Mouse (Mus musculus) midbrain, embryonic 15.5 days (tissue): ENCODE measurements around the gene Klhl8. TPM values are rescaled to one million over a fixed set of nuclear protein-coding genes. Genes with fewer than 3 reads are reported as not detected.

Experiments
- ATAC-seq: fragments of 200-750 bp; cut with Nextera tagmentation; replicated peaks from 2 replicates; pipeline ENCODE4 v1.8.0; 2017; ENCODE audit warnings: moderate TSS enrichment
- H3K27ac ChIP-seq: fragments of 300-500 bp; sonication (generic); 2 replicates; pipeline ENCODE4 v1.5.1; 2015; ENCODE audit warnings: mild to moderate bottlenecking, inconsistent platforms
- H3K27me3 ChIP-seq: fragments of 300-500 bp; sonication (generic); replicated peaks from 2 replicates; pipeline ENCODE4 v1.6.1; 2015; ENCODE audit warnings: inconsistent platforms
- H3K36me3 ChIP-seq: fragments of 300-500 bp; sonication (generic); replicated peaks from 2 replicates; pipeline ENCODE4 v1.6.1; 2015; ENCODE audit warnings: inconsistent platforms
- H3K4me1 ChIP-seq: fragments of 300-500 bp; sonication (generic); 2 replicates; pipeline ENCODE4 v1.6.1; 2015; ENCODE audit warnings: inconsistent platforms
- H3K4me2 ChIP-seq: fragments of 300-500 bp; sonication (generic); 2 replicates; pipeline ENCODE4 v1.6.1; 2015; ENCODE audit warnings: inconsistent platforms, mild to moderate bottlenecking, moderate library complexity
- H3K4me3 ChIP-seq: fragments of 300-500 bp; sonication (generic); 2 replicates; pipeline ENCODE4 v1.5.1; 2015; ENCODE audit warnings: mild to moderate bottlenecking, inconsistent platforms
- H3K9ac ChIP-seq: fragments of 300-500 bp; sonication (generic); 2 replicates; pipeline ENCODE4 v1.6.1; 2015; ENCODE audit warnings: mild to moderate bottlenecking, inconsistent platforms
- H3K9me3 ChIP-seq: fragments of 300-500 bp; sonication (generic); 2 replicates; pipeline ENCODE4 v1.6.1; 2016; ENCODE audit warnings: inconsistent platforms
- WGBS: fragments of 180-500 bp; shearing (Covaris S2); methylation state at CpG from one replicate; pipeline ENCODE4 v1.1.7; 2015; ENCODE audit warnings: mixed read lengths; 5-methylcytosine and 5-hydroxymethylcytosine counted together
- polyA plus RNA-seq: library from polyadenylated mRNA; unstranded; fragments of >200 nt; fragmentation: Nextera tagmentation; extraction: Ambion mirVana; gene quantifications from 2 replicates; pipeline ENCODE4 v1.2.1, GENCODE M21; 2015

The Klhl8 gene
- polyA plus RNA-seq, 1 experiment from 2014 or later, result 46.4 TPM

- H3K27ac ChIP-seq, result no peak overlapping the region
- H3K4me3 ChIP-seq, result no peak overlapping the region
- H3K4me1 ChIP-seq, result peaks cover 14% of the 10 kb centered on the region
- H3K9me3 ChIP-seq, result no peaks in the 10 kb centered on the region
- H3K4me2 ChIP-seq, result no peak overlapping the region
- no peak for ATAC-seq
- no peaks in the 10 kb centered on the region for H3K36me3 ChIP-seq
- WGBS, result 66% methylated on average over 4 of the region's 4 CpGs
- H3K9ac ChIP-seq, result no peak overlapping the region
- no peaks in the 10 kb centered on the region for H3K27me3 ChIP-seq
Measured at GRCm38 (mm10) chr5:103913150-103913549, 2.1 kb upstream of the Klhl8 start.

GRCm38 (mm10) chr5:103911555-103911954, 496 bp upstream of the Klhl8 start:
- Histone ChIP-seq H3K9me3 (no peaks in the 10 kb centered on the region), H3K9ac (no peak overlapping the region), H3K4me3 (peak overlapping the region; percentile 86; the same call in 1 of the 2 replicates), H3K4me1 (peaks cover 10% of the 10 kb centered on the region), H3K4me2 (peak overlapping the region; percentile 58), H3K27ac (no peak overlapping the region), H3K36me3 (no peaks in the 10 kb centered on the region), H3K27me3 (no peaks in the 10 kb centered on the region)
- WGBS, result 86% methylated on average over 5 of the region's 5 CpGs
- peak; percentile 9 for ATAC-seq

DNA sequence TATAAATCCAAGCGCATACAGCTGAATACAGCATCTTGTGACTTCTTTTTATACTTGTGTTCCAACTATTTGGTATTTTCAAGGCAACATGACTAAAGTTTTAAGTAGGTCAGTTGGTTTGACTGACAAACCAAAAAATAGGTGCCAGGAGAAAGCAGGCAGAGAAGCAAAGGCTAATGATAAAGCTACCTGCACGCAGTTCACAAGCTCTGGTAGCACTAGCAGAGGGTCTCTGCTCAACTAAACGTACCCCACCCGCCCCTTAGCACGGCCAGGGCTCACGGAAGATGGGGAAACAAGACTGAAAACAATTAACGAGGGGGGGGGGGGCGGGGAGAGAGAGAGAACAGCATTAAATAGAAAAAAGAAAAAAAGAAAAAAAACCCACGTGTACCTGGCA, 903 bp downstream of the Klhl8 start:
- H3K4me1 ChIP-seq, result peaks cover 10% of the 10 kb centered on the region
- H3K9me3 ChIP-seq, result no peaks in the 10 kb centered on the region
- H3K36me3 ChIP-seq, result no peaks in the 10 kb centered on the region
- peak overlapping the region; percentile 86 for H3K4me3 ChIP-seq
- H3K27me3 ChIP-seq, result no peaks in the 10 kb centered on the region
- H3K27ac ChIP-seq, result no peak overlapping the region
- peak; percentile 14; the same call in 1 of the 2 replicates for ATAC-seq
- peak overlapping the region; percentile 58 for H3K4me2 ChIP-seq
- WGBS, result 13% methylated on average over 8 of the region's 9 CpGs
- H3K9ac ChIP-seq, result peak overlapping the region; percentile 88

DNA sequence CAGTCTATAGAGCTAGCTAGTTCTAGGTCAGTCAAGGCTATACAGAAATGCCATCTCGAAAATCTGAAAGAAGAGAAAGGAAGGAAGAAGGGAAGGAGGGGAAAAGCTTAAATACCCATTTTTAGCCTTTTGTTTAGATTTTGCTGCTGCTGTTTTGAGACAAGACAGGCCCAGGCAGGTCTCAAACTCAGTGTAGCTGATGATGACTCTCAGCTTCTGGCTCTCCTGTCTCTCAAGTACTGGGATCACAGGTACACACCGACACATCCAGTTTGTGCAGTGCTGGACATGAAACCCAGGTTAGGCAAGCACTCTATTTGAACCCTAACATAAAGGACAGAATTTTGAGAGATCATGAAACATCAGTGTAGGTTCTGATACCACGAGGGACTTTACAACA, 1.6 kb downstream of the Klhl8 start:
- Histone ChIP-seq H3K9me3 (no peaks in the 10 kb centered on the region), H3K27ac (no peak overlapping the region), H3K4me2 (no peak overlapping the region), H3K9ac (no peak overlapping the region), H3K27me3 (no peaks in the 10 kb centered on the region), H3K4me3 (no peak overlapping the region), H3K4me1 (peaks cover 10% of the 10 kb centered on the region), H3K36me3 (no peaks in the 10 kb centered on the region)
- 84% methylated on average over 3 of the region's 3 CpGs for WGBS
- ATAC-seq, result no peak

DNA sequence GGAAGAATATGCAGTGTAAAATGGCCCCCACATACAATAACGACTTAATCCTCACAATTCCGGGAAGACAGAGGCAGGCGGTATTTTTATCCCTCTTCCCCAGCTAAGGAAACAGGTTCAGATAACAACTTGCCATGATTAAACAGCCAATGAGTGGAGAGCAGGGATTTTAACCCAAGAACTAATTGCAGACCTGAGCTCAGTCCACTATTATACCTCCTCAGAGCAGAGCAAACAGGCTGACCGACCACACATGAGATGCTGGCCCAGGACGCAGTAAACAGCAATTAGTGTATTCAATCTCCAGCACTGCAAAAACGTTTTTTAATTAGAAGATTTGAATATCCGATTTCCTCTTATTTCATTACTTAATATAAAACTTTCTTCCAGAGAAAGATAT, 2.2 kb downstream of the Klhl8 start:
- H3K4me1 ChIP-seq, result peaks cover 10% of the 10 kb centered on the region
- no peaks in the 10 kb centered on the region for H3K27me3 ChIP-seq
- no peak overlapping the region for H3K27ac ChIP-seq
- H3K4me2 ChIP-seq, result no peak overlapping the region
- H3K4me3 ChIP-seq, result no peak overlapping the region
- WGBS, result 50% methylated on average over 7 of the region's 7 CpGs
- no peak for ATAC-seq
- H3K36me3 ChIP-seq, result no peaks in the 10 kb centered on the region
- no peaks in the 10 kb centered on the region for H3K9me3 ChIP-seq
- no peak overlapping the region for H3K9ac ChIP-seq

DNA sequence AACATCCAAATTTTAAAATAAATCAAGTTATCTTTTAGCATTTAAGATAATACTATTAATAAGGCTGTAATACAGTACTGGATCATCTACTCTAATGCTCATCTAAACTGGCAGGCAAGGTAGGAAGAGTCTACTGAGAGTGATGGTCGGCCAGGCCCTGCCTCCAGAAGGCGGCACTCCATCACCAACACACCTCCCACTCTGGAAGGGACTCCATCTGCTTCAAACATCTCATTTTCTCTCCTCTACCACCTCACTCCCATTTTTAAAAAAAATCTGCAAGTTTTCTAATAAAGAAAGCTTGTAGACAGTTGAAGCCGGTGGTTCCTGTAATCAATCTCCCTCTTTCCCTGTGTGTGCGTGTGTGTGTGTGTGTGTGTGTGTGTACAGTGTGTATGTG, 3.2 kb downstream of the Klhl8 start:
- Histone ChIP-seq H3K36me3 (no peaks in the 10 kb centered on the region), H3K4me2 (no peak overlapping the region), H3K27ac (no peak overlapping the region), H3K27me3 (no peaks in the 10 kb centered on the region), H3K9me3 (no peaks in the 10 kb centered on the region), H3K4me1 (peaks cover 10% of the 10 kb centered on the region), H3K4me3 (no peak overlapping the region), H3K9ac (no peak overlapping the region)
- WGBS, result 86% methylated on average over 4 of the region's 4 CpGs
- no peak for ATAC-seq

DNA sequence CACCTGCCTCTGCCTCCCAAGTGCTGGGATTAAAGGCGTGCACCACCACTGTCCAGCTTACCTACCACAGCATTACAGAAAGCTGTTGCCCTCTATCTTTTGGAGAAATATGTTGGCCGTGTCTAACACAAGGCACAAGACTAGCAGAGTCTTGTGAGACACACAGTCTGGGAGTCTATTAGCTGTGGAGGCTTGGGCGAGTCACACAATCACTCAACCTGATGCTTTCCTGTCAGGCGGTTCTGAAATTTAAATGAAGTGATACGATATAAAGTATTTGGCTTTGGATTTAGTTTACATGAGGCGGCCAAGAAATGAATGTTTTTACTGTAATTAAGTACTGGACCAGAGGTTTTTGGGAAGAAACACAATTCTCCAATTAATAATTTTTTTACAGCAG, 4.9 kb downstream of the Klhl8 start:
- no peak overlapping the region for H3K4me3 ChIP-seq
- no peak overlapping the region for H3K9ac ChIP-seq
- H3K27me3 ChIP-seq, result no peaks in the 10 kb centered on the region
- ATAC-seq, result no peak
- WGBS, result 93% methylated on average over 6 of the region's 6 CpGs
- no peaks in the 10 kb centered on the region for H3K36me3 ChIP-seq
- no peak overlapping the region for H3K4me2 ChIP-seq
- H3K27ac ChIP-seq, result no peak overlapping the region
- H3K9me3 ChIP-seq, result no peaks in the 10 kb centered on the region
- peaks cover 10% of the 10 kb centered on the region for H3K4me1 ChIP-seq

DNA sequence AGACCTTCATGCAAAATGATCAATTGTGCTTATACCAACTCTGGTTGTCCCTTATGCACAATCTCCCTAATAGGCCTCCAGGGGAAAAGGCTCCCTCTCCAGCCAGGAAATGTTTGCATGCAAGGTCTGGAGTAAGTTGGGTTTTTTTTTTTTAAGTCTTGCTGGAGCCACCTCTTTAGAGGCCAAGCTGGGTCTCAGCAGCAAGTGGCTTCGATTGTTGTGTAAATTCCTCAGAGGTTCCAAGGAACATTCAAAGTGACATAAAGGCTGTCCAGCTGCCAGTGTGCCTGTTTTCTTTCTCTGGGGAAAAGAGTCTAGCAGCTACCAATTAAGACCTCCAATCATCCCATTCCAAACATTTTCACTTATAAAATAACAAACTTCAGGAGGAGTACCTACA, 12.7 kb downstream of the Klhl8 start:
- Histone ChIP-seq H3K9ac (no peak overlapping the region), H3K4me3 (no peak overlapping the region), H3K27me3 (no peaks in the 10 kb centered on the region), H3K4me2 (no peak overlapping the region), H3K4me1 (0 out of 2 replicates have a peak, but pooled peaks cover 2% of the 10 kb centered on the region), H3K9me3 (no peaks in the 10 kb centered on the region), H3K36me3 (no peaks in the 10 kb centered on the region), H3K27ac (no peak overlapping the region)
- WGBS, result 0% methylated on average over 1 of the region's 1 CpGs
- no peak for ATAC-seq

GRCm38 (mm10) chr5:103889766-103890165, 21.3 kb downstream of the Klhl8 start:
- 72% methylated on average over 15 of the region's 15 CpGs for WGBS
- Histone ChIP-seq H3K4me2 (no peak overlapping the region), H3K4me3 (no peak overlapping the region), H3K27ac (no peak overlapping the region), H3K4me1 (no peaks in the 10 kb centered on the region), H3K27me3 (no peaks in the 10 kb centered on the region), H3K9me3 (no peaks in the 10 kb centered on the region), H3K36me3 (no peaks in the 10 kb centered on the region), H3K9ac (no peak overlapping the region)
- ATAC-seq, result no peak

- ATAC-seq, result no peak
- 97% methylated on average over 4 of the region's 4 CpGs for WGBS
- Histone ChIP-seq H3K27me3 (no peaks in the 10 kb centered on the region), H3K4me2 (no peak overlapping the region), H3K27ac (no peak overlapping the region), H3K36me3 (peaks cover 8% of the 10 kb centered on the region; the same call in 1 of the 2 replicates), H3K4me1 (no peaks in the 10 kb centered on the region), H3K4me3 (no peak overlapping the region), H3K9ac (no peak overlapping the region), H3K9me3 (no peaks in the 10 kb centered on the region)
Measured at GRCm38 (mm10) chr5:103863759-103864158, 47.3 kb downstream of the Klhl8 start.

GRCm38 (mm10) chr5:103860622-103861021, 50.4 kb downstream of the Klhl8 start:
- 94% methylated on average over 11 of the region's 11 CpGs for WGBS
- no peak for ATAC-seq

GRCm38 (mm10) chr5:103857151-103857550, 53.9 kb downstream of the Klhl8 start:
- no peaks in the 10 kb centered on the region for H3K9me3 ChIP-seq
- WGBS, result 79% methylated on average over 2 of the region's 2 CpGs
- peaks cover 11% of the 10 kb centered on the region for H3K4me1 ChIP-seq
- no peak for ATAC-seq
- no peak overlapping the region for H3K4me2 ChIP-seq
- no peaks in the 10 kb centered on the region for H3K36me3 ChIP-seq
- no peak overlapping the region for H3K27ac ChIP-seq
- no peak overlapping the region for H3K4me3 ChIP-seq
- no peaks in the 10 kb centered on the region for H3K27me3 ChIP-seq
- H3K9ac ChIP-seq, result no peak overlapping the region

More at GRCm38 (mm10) chr5:103860622-103861021, 50.4 kb downstream of the Klhl8 start:
- Histone ChIP-seq H3K36me3 (peaks cover 3% of the 10 kb centered on the region; the same call in 1 of the 2 replicates), H3K9ac (no peak overlapping the region), H3K9me3 (no peaks in the 10 kb centered on the region), H3K27ac (no peak overlapping the region), H3K4me3 (no peak overlapping the region), H3K4me2 (no peak overlapping the region), H3K27me3 (no peaks in the 10 kb centered on the region), H3K4me1 (no peaks in the 10 kb centered on the region)

DNA sequence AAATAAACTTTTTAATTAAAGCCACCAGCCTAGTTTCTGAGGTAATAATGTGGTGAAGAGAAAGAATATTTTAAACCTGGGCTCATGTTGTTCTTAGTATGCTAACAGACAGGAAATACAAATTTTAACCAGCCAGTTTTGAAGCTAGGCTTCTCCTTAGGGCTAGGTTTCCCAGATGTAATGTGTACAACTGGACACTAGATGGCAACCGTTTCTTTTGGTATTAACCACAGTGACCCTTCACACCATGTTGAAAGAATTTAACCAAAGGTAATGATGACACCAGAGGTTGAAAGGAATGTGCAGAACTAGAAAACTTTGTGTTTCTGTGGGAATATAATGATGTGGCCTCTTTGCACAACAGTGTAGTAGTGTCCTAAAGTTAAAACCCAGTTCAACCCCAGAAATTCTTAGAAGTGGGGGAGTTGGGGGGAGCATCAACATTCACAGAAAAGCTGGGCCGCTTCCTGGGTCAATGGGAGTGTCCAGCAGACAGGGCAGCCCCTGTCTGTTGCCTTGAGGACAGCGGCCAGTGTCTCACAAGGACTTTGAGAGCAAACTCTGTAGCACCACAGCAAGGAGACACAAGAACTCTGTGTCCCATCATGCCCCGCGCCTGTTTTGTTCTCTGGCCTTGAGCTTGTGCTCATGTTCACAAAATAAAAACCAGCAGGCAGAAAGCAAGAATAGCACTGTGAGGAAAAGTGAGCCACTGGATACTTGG, 54.6 kb downstream of the Klhl8 start:
- Histone ChIP-seq H3K4me2 (no peak overlapping the region), H3K9me3 (no peaks in the 10 kb centered on the region), H3K27me3 (no peaks in the 10 kb centered on the region), H3K27ac (no peak overlapping the region), H3K4me1 (peaks cover 11% of the 10 kb centered on the region), H3K9ac (no peak overlapping the region), H3K36me3 (no peaks in the 10 kb centered on the region), H3K4me3 (no peak overlapping the region)
- WGBS, result 63% methylated on average over 5 of the region's 5 CpGs
- peak; percentile 56; the same call in 1 of the 2 replicates for ATAC-seq
